Mouse (Mus musculus): Measurements from ENCODE around the gene Ece1. TPM values are rescaled to one million over a fixed set of nuclear protein-coding genes. Genes with fewer than 3 reads are reported as not detected.

The Ece1 gene
- total and polyA plus RNA-seq, 2 experiments from 2014 or later, result 23.7 to 36.3 TPM

GRCm38 (mm10) chr4:138008646-138009045, 146.6 kb downstream of the Ece1 start:
- H3K4me3 ChIP-seq (ENCODE audit: low read depth, low read length), result no peak overlapping the region
- WGBS, result 93% methylated on average over 6 of the region's 6 CpGs

GRCm38 (mm10) chr4:138009786-138010502, 147.9 kb downstream of the Ece1 start:
- no peak overlapping the region for H3K9ac ChIP-seq (replicated peaks; ENCODE audit: low read length, poor library complexity, severe bottlenecking)
- no peaks in the 10 kb centered on the region for H3K9me3 ChIP-seq (ENCODE audit: low read length)
- H3K27ac ChIP-seq (ENCODE audit: low read depth, low read length), result no peak overlapping the region
- peaks cover 10% of the 10 kb centered on the region; the same call in 1 of the 2 replicates for H3K36me3 ChIP-seq (ENCODE audit: insufficient read depth, low read length)
- ATAC-seq (ENCODE audit: low FRiP score) (no peak), DNase-seq (ENCODE audit: low spot score) (no peak)
- no peaks in the 10 kb centered on the region for H3K27me3 ChIP-seq (ENCODE audit: insufficient read depth, low read length)
- H3K4me1 ChIP-seq (ENCODE audit: insufficient read depth, low read length), result no peaks in the 10 kb centered on the region
- WGBS, result 92% methylated on average over 4 of the region's 4 CpGs
- TF ChIP-seq CTCF (IDR thresholded peaks at IDR 0.05), result no peak
- H3K4me3 ChIP-seq (ENCODE audit: low read depth, low read length), result no peak overlapping the region
- H3K4me2 ChIP-seq (ENCODE audit: low read depth, low read length, poor library complexity, severe bottlenecking), result no peak overlapping the region

More at GRCm38 (mm10) chr4:138008646-138009045, 146.6 kb downstream of the Ece1 start:
- no peak for ATAC-seq (ENCODE audit: low FRiP score)
- Histone ChIP-seq H3K4me1 (ENCODE audit: insufficient read depth, low read length) (no peaks in the 10 kb centered on the region), H3K9ac (replicated peaks; ENCODE audit: low read length, poor library complexity, severe bottlenecking) (no peak overlapping the region), H3K27me3 (ENCODE audit: insufficient read depth, low read length) (no peaks in the 10 kb centered on the region), H3K36me3 (ENCODE audit: insufficient read depth, low read length) (0 out of 2 replicates have a peak, but pooled peaks cover 2% of the 10 kb centered on the region), H3K27ac (ENCODE audit: low read depth, low read length) (no peak overlapping the region), H3K9me3 (ENCODE audit: low read length) (no peaks in the 10 kb centered on the region), H3K4me2 (ENCODE audit: low read depth, low read length, poor library complexity, severe bottlenecking) (no peak overlapping the region)
- no peak for DNase-seq (ENCODE audit: low spot score)
- TF ChIP-seq CTCF (IDR thresholded peaks at IDR 0.05), result no peak

GRCm38 (mm10) chr4:138013723-138014479, 151.9 kb downstream of the Ece1 start:
- DNase-seq (ENCODE audit: low spot score) (no peak), ATAC-seq (ENCODE audit: low FRiP score) (no peak)
- WGBS, result 93% methylated on average over 15 of the region's 15 CpGs
- no peak overlapping the region for H3K9ac ChIP-seq (replicated peaks; ENCODE audit: low read length, poor library complexity, severe bottlenecking)
- no peak overlapping the region for H3K4me2 ChIP-seq (ENCODE audit: low read depth, low read length, poor library complexity, severe bottlenecking)
- H3K4me3 ChIP-seq (ENCODE audit: low read depth, low read length), result no peak overlapping the region
- no peaks in the 10 kb centered on the region; the same call in 1 of the 2 replicates for H3K4me1 ChIP-seq (ENCODE audit: insufficient read depth, low read length)
- no peak overlapping the region for H3K27ac ChIP-seq (ENCODE audit: low read depth, low read length)
- no peaks in the 10 kb centered on the region for H3K9me3 ChIP-seq (ENCODE audit: low read length)
- TF ChIP-seq CTCF (IDR thresholded peaks at IDR 0.05), result no peak
- H3K36me3 ChIP-seq (ENCODE audit: insufficient read depth, low read length), result peaks cover 13% of the 10 kb centered on the region
- no peaks in the 10 kb centered on the region for H3K27me3 ChIP-seq (ENCODE audit: insufficient read depth, low read length)

Other genes with a start within 250 kb of the Ece1 start
- 232 and 270 TPM in 2 replicates for gene Rap1gap, start 197.5 kb upstream of the Ece1 start, total RNA-seq (2014; rRNA removed)
- 115 and 123 TPM in 2 replicates for gene Rap1gap, start 197.5 kb upstream of the Ece1 start, polyA plus RNA-seq (2015; fragmentation: Nextera tagmentation; extraction: Ambion mirVana)
- 14.3 and 17.9 TPM in 2 replicates for gene Alpl, start 65.9 kb upstream of the Ece1 start, total RNA-seq (2014; rRNA removed)
- gene Alpl, start 65.9 kb upstream of the Ece1 start, polyA plus RNA-seq (2015; fragmentation: Nextera tagmentation; extraction: Ambion mirVana), result 16.1 and 19.1 TPM in 2 replicates
- 70.0 and 92.2 TPM in 2 replicates for gene Eif4g3, start 130.8 kb downstream of the Ece1 start, total RNA-seq (2014; rRNA removed)
- 36.0 and 42.4 TPM in 2 replicates for gene Eif4g3, start 130.8 kb downstream of the Ece1 start, polyA plus RNA-seq (2015; fragmentation: Nextera tagmentation; extraction: Ambion mirVana)